14 mouse cellular contexts compared by ENCODE assay signal in the genomic region with DNA sequence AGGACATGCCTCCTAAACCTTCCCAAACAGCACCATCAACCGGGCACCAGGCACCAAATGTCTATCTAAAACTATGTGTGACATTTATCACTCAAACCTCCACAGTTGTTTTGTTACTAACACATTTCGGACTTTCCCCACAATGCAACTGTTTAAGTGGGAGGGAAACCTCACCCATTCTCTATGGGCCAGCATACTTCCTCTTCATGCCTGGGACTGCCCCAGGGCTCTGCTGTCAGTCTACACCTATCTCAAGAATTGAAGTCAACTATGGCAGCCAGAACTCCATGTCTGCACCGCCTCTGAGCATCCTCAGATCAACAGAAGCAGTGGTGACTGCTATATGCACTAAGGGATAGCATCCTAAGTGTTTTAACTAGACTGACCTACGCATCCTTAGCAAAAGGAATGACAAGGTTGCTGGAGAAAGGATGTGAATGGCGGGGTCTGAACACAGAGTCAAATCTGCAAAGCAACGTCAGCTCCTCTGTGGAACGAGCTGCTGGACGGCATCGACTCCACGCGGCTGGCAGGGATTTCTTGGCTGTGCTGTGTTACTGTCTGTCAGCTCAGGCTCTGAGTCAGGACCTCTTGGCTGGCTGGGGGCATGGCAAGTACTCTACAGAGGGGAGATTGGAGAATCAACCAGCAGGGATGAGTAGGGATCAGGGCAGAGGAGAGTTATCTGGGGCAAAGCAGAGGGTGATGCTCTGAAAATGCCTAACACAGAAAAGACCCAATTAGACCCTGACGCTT. TPM values are rescaled to one million over a fixed set of nuclear protein-coding genes. Genes with fewer than 3 reads are reported as not detected.
DNase-seq lines count a peak whose midpoint lies in the region; ATAC-seq lines count a peak whose summit lies in the region.
"Had no signal": no experiment of that assay in that cellular context is flagged by ENCODE, and none has a peak within 500 bp of the region (broad histone marks: within the 10 kb centered on the region; RNA-seq: fewer than 3 reads in every experiment).

No protein-coding gene starts in this region.

- no peaks in the 10 kb centered on the region for H3K9me3 ChIP-seq in neural tube, embryonic 13.5 days
- no peaks in the 10 kb centered on the region for H3K9me3 ChIP-seq in neural tube, embryonic 15.5 days (replicated peaks)
- no peaks in the 10 kb centered on the region for H3K9me3 ChIP-seq in forebrain, embryonic 15.5 days
- H3K9me3 ChIP-seq: limb, embryonic 15.5 days had no signal

- no peak overlapping the region for H3K9ac ChIP-seq in neural tube, embryonic 13.5 days
- no peak overlapping the region for H3K9ac ChIP-seq in neural tube, embryonic 15.5 days (replicated peaks)
- no peak overlapping the region for H3K9ac ChIP-seq in forebrain, embryonic 15.5 days (replicated peaks)
- H3K9ac ChIP-seq: limb, embryonic 15.5 days had no signal

- peaks cover 51% of the 10 kb centered on the region for H3K4me1 ChIP-seq in neural tube, embryonic 13.5 days (replicated peaks)
- peaks cover 36% of the 10 kb centered on the region for H3K4me1 ChIP-seq in neural tube, embryonic 15.5 days
- H3K4me1 ChIP-seq in forebrain, embryonic 15.5 days: peaks cover 44% of the 10 kb centered on the region

- peak overlapping the region; percentile 72; the same call in 1 of the 2 replicates for H3K27ac ChIP-seq in neural tube, embryonic 13.5 days (replicated peaks)
- no peak overlapping the region for H3K27ac ChIP-seq in neural tube, embryonic 15.5 days (replicated peaks)
- peak overlapping the region; percentile 53 for H3K27ac ChIP-seq in forebrain, embryonic 15.5 days (replicated peaks)
- H3K27ac ChIP-seq: layer of hippocampus, adult 2 months; limb, embryonic 15.5 days had no signal

- ATAC-seq in neural tube, embryonic 13.5 days (ENCODE audit: low read depth): no peak
- no peak for ATAC-seq in neural tube, embryonic 15.5 days (ENCODE audit: low FRiP score)
- no peak for ATAC-seq in forebrain, embryonic 15.5 days (replicated peaks)
- peak; percentile 82 for ATAC-seq in neutrophil, adult 5-6 weeks (ENCODE audit: extremely low read depth, insufficient number of reproducible peaks, low FRiP score, poor library complexity, severe bottlenecking)

- no peaks in the 10 kb centered on the region for H3K36me3 ChIP-seq in neural tube, embryonic 13.5 days
- no peaks in the 10 kb centered on the region for H3K36me3 ChIP-seq in neural tube, embryonic 15.5 days
- no peaks in the 10 kb centered on the region for H3K36me3 ChIP-seq in forebrain, embryonic 15.5 days
- H3K36me3 ChIP-seq: limb, embryonic 15.5 days had no signal

- H3K4me2 ChIP-seq in neural tube, embryonic 13.5 days: no peak overlapping the region
- no peak overlapping the region for H3K4me2 ChIP-seq in neural tube, embryonic 15.5 days
- no peak overlapping the region for H3K4me2 ChIP-seq in forebrain, embryonic 15.5 days (replicated peaks)
- H3K4me2 ChIP-seq: heart, embryonic 11.5 days; limb, embryonic 15.5 days had no signal

- no peaks in the 10 kb centered on the region; the same call in 1 of the 2 replicates for H3K27me3 ChIP-seq in neural tube, embryonic 13.5 days
- no peaks in the 10 kb centered on the region for H3K27me3 ChIP-seq in neural tube, embryonic 15.5 days (replicated peaks)
- H3K27me3 ChIP-seq in forebrain, embryonic 15.5 days: no peaks in the 10 kb centered on the region
- H3K27me3 ChIP-seq: limb, embryonic 15.5 days had no signal

- WGBS in neural tube, embryonic 13.5 days: 88% methylated on average over 12 of the region's 12 CpGs
- WGBS in neural tube, embryonic 15.5 days: 89% methylated on average over 12 of the region's 12 CpGs
- 70% methylated on average over 12 of the region's 12 CpGs for WGBS in forebrain, embryonic 15.5 days

- H3K4me3 ChIP-seq in neural tube, embryonic 13.5 days: no peak overlapping the region
- H3K4me3 ChIP-seq in neural tube, embryonic 15.5 days (replicated peaks): no peak overlapping the region
- H3K4me3 ChIP-seq in forebrain, embryonic 15.5 days: no peak overlapping the region
- H3K4me3 ChIP-seq: erythroblast, embryonic 14.5 days; layer of hippocampus, adult 2 months; limb, embryonic 15.5 days had no signal

- peak; percentile 59 to 66 for DNase-seq in cerebellum, postnatal 14 days
- DNase-seq in cerebellum, adult 11-12 months: no peak
- DNase-seq in adrenal gland, postnatal 10 days: no peak
- no peak for DNase-seq in ovary, adult 18-20 months (ENCODE audit: low spot score)
- DNase-seq: kidney, adult 18-20 months; thymus, adult 18-20 months had no signal

RNA-seq across cellular contexts. Expression of gene Ccdc88c, which starts 23.0 kb away (rescaled TPM):
- 11.0 and 11.8 TPM in 2 replicates for polyA plus RNA-seq in neural tube, embryonic 13.5 days (2015; fragmentation: Nextera tagmentation; extraction: Ambion mirVana)
- 9.6 and 10.1 TPM in 2 replicates for polyA plus RNA-seq in neural tube, embryonic 15.5 days (2015; fragmentation: Nextera tagmentation; extraction: Ambion mirVana)
- polyA plus RNA-seq in forebrain, embryonic 15.5 days (2015; fragmentation: Nextera tagmentation; extraction: Ambion mirVana): 18.3 and 20.3 TPM in 2 replicates
- 283 and 312 TPM in 2 replicates for total RNA-seq in neutrophil, adult 5-6 weeks (2017)
- 10 to 100 TPM in 1 of 2 experiments, 1 to 10 TPM in 1; 9.2 to 16.4 TPM for total RNA-seq in adrenal gland, postnatal 10 days (2021)

Comparison
In these comparisons a context has a peak if more than half of its experiments do, and no peak if none do; other contexts are left out.
1. DNase-seq: peak in cerebellum, postnatal 14 days (2 of 2); none in cerebellum, adult 11-12 months (single experiment), adrenal gland, postnatal 10 days (single experiment) and ovary, adult 18-20 months (single experiment).